Mouse (Mus musculus): ENCODE measurements around the gene Gpd2.
A peak's percentile ranks its signal among the peaks of the same experiment; 100 is the strongest.

The Gpd2 gene

GRCm38 (mm10) chr2:57237475-57237919 is at the start of gene Gpd2:
Gpd2 (plus strand) TSS chr2:57237635.
- DNase-seq (ENCODE audit: low read depth, low spot score): no peak

- no peak for DNase-seq (ENCODE audit: low read depth, low spot score)
These were observed 49.2 kb upstream of the Gpd2 start for GRCm38 (mm10) chr2:57188237-57188636.

GRCm38 (mm10) chr2:57190884-57191283 is 46.6 kb upstream of the Gpd2 start:
- no peak for DNase-seq (ENCODE audit: low read depth, low spot score)

GRCm38 (mm10) chr2:57199046-57199445 is 38.4 kb upstream of the Gpd2 start:
- no peak for DNase-seq (ENCODE audit: low read depth, low spot score)

GRCm38 (mm10) chr2:57208472-57209083 is 28.9 kb upstream of the Gpd2 start:
- no peak for DNase-seq (ENCODE audit: low read depth, low spot score)

GRCm38 (mm10) chr2:57211049-57212001 is 26.1 kb upstream of the Gpd2 start:
- no peak for DNase-seq (ENCODE audit: low read depth, low spot score)

GRCm38 (mm10) chr2:57213364-57213763 is 24.1 kb upstream of the Gpd2 start:
- no peak for DNase-seq (ENCODE audit: low read depth, low spot score)

- no peak for DNase-seq (ENCODE audit: low read depth, low spot score)
These were observed 14.0 kb upstream of the Gpd2 start for GRCm38 (mm10) chr2:57223288-57224026.

- no peak for DNase-seq (ENCODE audit: low read depth, low spot score)
These were observed 12.2 kb upstream of the Gpd2 start for GRCm38 (mm10) chr2:57225236-57225635.

- DNase-seq (ENCODE audit: low read depth, low spot score): no peak
These were observed 10.0 kb upstream of the Gpd2 start for GRCm38 (mm10) chr2:57227425-57227824.

- DNase-seq (ENCODE audit: low read depth, low spot score): no peak
These were observed 7.7 kb upstream of the Gpd2 start for GRCm38 (mm10) chr2:57229647-57230240.

- no peak for DNase-seq (ENCODE audit: low read depth, low spot score)
These were observed 6.0 kb upstream of the Gpd2 start for GRCm38 (mm10) chr2:57231432-57231831.

GRCm38 (mm10) chr2:57232328-57232727 is 5.1 kb upstream of the Gpd2 start:
- no peak for DNase-seq (ENCODE audit: low read depth, low spot score)

- no peak for DNase-seq (ENCODE audit: low read depth, low spot score)
These were observed 1.2 kb upstream of the Gpd2 start for GRCm38 (mm10) chr2:57236246-57236645.

GRCm38 (mm10) chr2:57237026-57237425 is 409 bp upstream of the Gpd2 start:
- DNase-seq (ENCODE audit: low read depth, low spot score): no peak

- DNase-seq (ENCODE audit: low read depth, low spot score): peak; percentile 77
These were observed 632 bp downstream of the Gpd2 start for GRCm38 (mm10) chr2:57237920-57238613.

GRCm38 (mm10) chr2:57238614-57239165 is 1.3 kb downstream of the Gpd2 start:
- DNase-seq (ENCODE audit: low read depth, low spot score): no peak

- no peak for DNase-seq (ENCODE audit: low read depth, low spot score)
These were observed 1.9 kb downstream of the Gpd2 start for GRCm38 (mm10) chr2:57239356-57239755.

GRCm38 (mm10) chr2:57243987-57244386 is 6.6 kb downstream of the Gpd2 start:
- no peak for DNase-seq (ENCODE audit: low read depth, low spot score)

GRCm38 (mm10) chr2:57245721-57246328 is 8.4 kb downstream of the Gpd2 start:
- DNase-seq (ENCODE audit: low read depth, low spot score): no peak

Data from mesoderm, embryonic 11.5 days (tissue).